Mouse (Mus musculus): ENCODE data around the gene Bdnf. TPM values are rescaled to one million over a fixed set of nuclear protein-coding genes. Genes with fewer than 3 reads are reported as not detected.

Gene Bdnf
- total RNA-seq, 1 experiment from 2014 or later, result 0.21 TPM

Other genes starting within 250 kb of the Bdnf start
- 61.6 and 88.7 TPM in 2 replicates for gene Lin7c, start 216.2 kb downstream of the Bdnf start, total RNA-seq (2021)
- gene Lgr4, start 242.9 kb downstream of the Bdnf start, total RNA-seq (2021), result 222 and 259 TPM in 2 replicates